Mouse (Mus musculus) kidney, embryonic 16.5 days (tissue): ENCODE measurements around the gene Lrrc26. TPM values are rescaled to one million over a fixed set of nuclear protein-coding genes. Genes with fewer than 3 reads are reported as not detected.
A peak's percentile ranks its signal among the peaks of the same experiment; 100 is the strongest.

ENCODE experiments used
- ATAC-seq: fragments of 200-750 bp; cut with Nextera tagmentation; 2 replicates; pipeline ENCODE4 v1.8.0; 2017; ENCODE audit warnings: moderate TSS enrichment; ENCODE audit not compliant: low FRiP score, low TSS enrichment
- H3K27ac ChIP-seq: fragments of 300-500 bp; sonication (generic); 2 replicates; pipeline ENCODE4 v1.5.1; 2014; ENCODE audit warnings: low read length
- H3K27me3 ChIP-seq: fragments of 300-500 bp; sonication (generic); 2 replicates; pipeline ENCODE4 v1.6.1; 2014; ENCODE audit warnings: low read length, control low read depth, mixed read lengths; ENCODE audit not compliant: insufficient read depth
- H3K36me3 ChIP-seq: fragments of 300-500 bp; sonication (generic); 2 replicates; pipeline ENCODE4 v1.6.1; 2014; ENCODE audit warnings: low read length, control low read depth, mixed read lengths; ENCODE audit not compliant: insufficient read depth
- H3K4me1 ChIP-seq: fragments of 300-500 bp; sonication (generic); 2 replicates; pipeline ENCODE4 v1.6.1; 2014; ENCODE audit warnings: low read length, control low read depth, mixed read lengths; ENCODE audit not compliant: insufficient read depth
- H3K4me2 ChIP-seq: fragments of 300-500 bp; sonication (generic); replicated peaks from 2 replicates; pipeline ENCODE4 v1.6.1; 2014; ENCODE audit warnings: low read depth, low read length
- H3K4me3 ChIP-seq: fragments of 300-500 bp; sonication (generic); 2 replicates; pipeline ENCODE4 v1.5.1; 2014; ENCODE audit warnings: mild to moderate bottlenecking, low read length
- H3K9ac ChIP-seq: fragments of 300-500 bp; sonication (generic); replicated peaks from 2 replicates; pipeline ENCODE4 v1.6.1; 2014; ENCODE audit warnings: low read length
- H3K9me3 ChIP-seq: fragments of 300-500 bp; sonication (generic); 2 replicates; pipeline ENCODE4 v1.6.1; 2016; ENCODE audit warnings: low read length, control low read depth
- WGBS: fragments of 180-500 bp; shearing (Covaris S2); extraction: QIAGEN DNeasy Blood & Tissue Kit; methylation state at CpG from one replicate; pipeline ENCODE4 v1.1.7; 2014; 5-methylcytosine and 5-hydroxymethylcytosine counted together
- polyA plus RNA-seq: library from polyadenylated mRNA; unstranded; fragments of >200 nt; fragmentation: Nextera tagmentation; extraction: Ambion mirVana; gene quantifications from 2 replicates; pipeline ENCODE4 v1.2.1, GENCODE M21; 2015

Lrrc26 gene
- polyA plus RNA-seq, 1 experiment from 2014 or later = not detected

DNA sequence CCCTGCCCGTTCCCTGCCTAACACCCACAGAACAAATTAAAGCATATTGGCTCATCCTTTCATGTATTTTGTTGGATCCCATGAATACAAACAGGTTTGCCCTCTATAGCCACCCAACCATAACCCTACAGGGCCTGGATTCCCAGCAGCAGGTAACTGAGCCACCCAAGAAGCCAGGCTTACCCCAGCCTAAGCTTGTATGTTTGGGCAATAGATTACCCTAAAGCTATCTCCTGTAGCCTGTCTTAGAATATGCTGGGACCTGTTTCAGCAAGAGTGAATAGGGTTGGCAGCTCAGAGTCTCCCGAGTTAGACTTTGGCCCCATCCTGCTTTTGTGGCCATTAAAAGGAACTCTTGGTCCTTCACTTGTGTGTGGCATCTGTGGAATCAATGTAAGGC lies 4.2 kb upstream of the Lrrc26 start:
- Histone ChIP-seq H3K9ac (no peak overlapping the region), H3K4me1 (peaks cover 5% of the 10 kb centered on the region; the same call in 1 of the 2 replicates), H3K36me3 (peaks cover 46% of the 10 kb centered on the region), H3K27me3 (peaks cover 27% of the 10 kb centered on the region), H3K9me3 (no peaks in the 10 kb centered on the region), H3K4me3 (no peak overlapping the region), H3K4me2 (no peak overlapping the region), H3K27ac (no peak overlapping the region)
- WGBS = 91% methylated on average over 2 of the region's 2 CpGs
- ATAC-seq = no peak

- peak overlapping the region; percentile 35; the same call in 1 of the 2 replicates for H3K27ac ChIP-seq
- peaks cover 40% of the 10 kb centered on the region for H3K36me3 ChIP-seq
- H3K4me3 ChIP-seq = no peak overlapping the region
- peaks cover 35% of the 10 kb centered on the region for H3K27me3 ChIP-seq
- H3K4me1 ChIP-seq = peaks cover 12% of the 10 kb centered on the region; the same call in 1 of the 2 replicates
- H3K9ac ChIP-seq = no peak overlapping the region
- 74% methylated on average over 1 of the region's 1 CpGs for WGBS
- no peaks in the 10 kb centered on the region for H3K9me3 ChIP-seq
- no peak for ATAC-seq
- no peak overlapping the region for H3K4me2 ChIP-seq
Observed at GRCm38 (mm10) chr2:25286314-25286713, 3.4 kb upstream of the Lrrc26 start.

DNA sequence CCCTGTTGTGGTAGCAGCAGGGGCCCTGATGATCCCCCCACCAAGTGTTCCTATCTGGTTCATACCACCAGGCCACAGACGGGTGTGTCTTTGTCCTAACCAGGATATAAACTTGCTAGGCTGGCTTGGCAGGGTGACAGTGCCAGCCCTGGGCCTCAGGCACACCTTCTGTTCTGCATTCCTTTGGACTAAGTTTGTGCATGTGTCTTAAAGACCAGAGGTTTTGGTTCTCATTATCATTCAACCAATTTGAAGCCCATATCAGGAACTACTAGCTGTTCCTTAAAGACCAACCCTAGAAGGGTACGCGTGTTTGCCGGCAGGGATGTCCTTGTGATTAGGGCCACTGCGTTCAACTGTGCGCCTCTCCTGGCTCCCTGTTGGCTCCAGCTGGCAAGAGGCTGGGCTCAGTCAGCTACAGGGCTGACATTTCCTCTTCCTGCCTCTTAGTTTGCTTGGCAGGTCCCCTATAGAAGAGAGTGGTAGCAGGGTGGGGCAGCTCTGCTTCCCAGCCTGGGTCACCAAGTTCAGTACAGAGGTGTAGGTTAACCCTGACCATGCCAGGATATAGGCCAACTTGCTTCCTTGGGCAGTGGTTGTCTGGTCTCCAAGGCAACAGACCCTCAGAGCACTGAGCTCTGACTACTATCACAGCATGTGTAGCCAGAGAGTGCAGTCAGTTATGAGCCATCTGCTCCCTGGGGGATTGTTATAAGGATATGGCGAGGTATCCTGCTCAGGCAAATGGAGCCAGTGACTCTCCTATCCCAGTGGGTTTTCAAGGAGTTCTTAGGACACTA lies 2.7 kb upstream of the Lrrc26 start:
- H3K36me3 ChIP-seq = peaks cover 36% of the 10 kb centered on the region
- H3K27me3 ChIP-seq = peaks cover 42% of the 10 kb centered on the region
- no peak overlapping the region for H3K9ac ChIP-seq
- no peaks in the 10 kb centered on the region for H3K9me3 ChIP-seq
- ATAC-seq = peak; percentile 24; the same call in 1 of the 2 replicates
- H3K4me3 ChIP-seq = no peak overlapping the region
- H3K27ac ChIP-seq = peak overlapping the region; percentile 63; the same call in 1 of the 2 replicates
- WGBS = 45% methylated on average over 7 of the region's 7 CpGs
- H3K4me1 ChIP-seq = peaks cover 17% of the 10 kb centered on the region
- H3K4me2 ChIP-seq = no peak overlapping the region

DNA sequence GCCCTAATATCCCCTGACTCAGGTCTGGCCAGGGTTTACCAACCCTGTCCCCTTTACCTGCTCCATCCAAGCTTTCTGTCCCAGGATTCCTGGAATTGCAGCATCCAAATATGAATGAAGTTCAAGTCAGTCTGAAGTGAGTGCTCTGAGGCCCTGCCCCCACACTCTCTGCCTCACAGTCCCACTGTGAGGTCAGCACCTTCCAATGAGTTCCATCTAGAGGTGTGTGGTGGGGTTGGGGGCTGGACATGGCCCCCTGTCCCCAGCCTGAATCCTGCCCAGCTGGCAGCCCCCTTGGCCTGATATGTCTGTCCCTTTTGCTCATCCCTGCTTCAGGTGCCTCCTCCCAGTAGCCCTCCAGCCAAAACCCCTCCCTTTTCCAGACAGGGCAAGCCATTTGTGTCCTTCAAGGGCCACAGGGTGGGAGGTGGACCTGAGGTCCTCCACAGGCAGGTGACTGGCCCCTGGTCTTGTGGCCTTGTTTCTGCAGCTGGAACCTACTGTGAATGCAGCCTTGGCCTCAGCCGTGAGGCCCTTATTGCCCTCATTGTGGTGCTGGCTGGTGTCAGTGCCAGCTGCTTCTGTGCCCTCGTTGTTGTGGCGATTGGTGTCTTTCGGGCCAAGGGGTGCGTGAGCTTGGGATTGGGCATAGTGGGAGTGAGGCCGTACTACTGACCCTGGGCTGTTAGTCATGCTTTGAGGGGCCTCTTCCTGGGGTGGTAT lies 1.6 kb upstream of the Lrrc26 start, which contains the start of gene Tmem210:
Gene Tmem210, plus strand, starts transcription at position 219 of the 723 bp plus-strand sequence.
- Histone ChIP-seq H3K9ac (no peak within 1 kb of the TSS), H3K9me3 (no peaks in the 10 kb centered on the region), H3K4me3 (no peak within 1 kb of the TSS), H3K4me1 (peaks cover 24% of the 10 kb centered on the region), H3K27me3 (peaks cover 53% of the 10 kb centered on the region), H3K4me2 (no peak within 1 kb of the TSS), H3K36me3 (peaks cover 25% of the 10 kb centered on the region), H3K27ac (peak within 1 kb of the TSS; percentile 63; the same call in 1 of the 2 replicates)
- WGBS = 84% methylated on average over 6 of the region's 6 CpGs
- ATAC-seq = no peak

GRCm38 (mm10) chr2:25288734-25289345 lies 875 bp upstream of the Lrrc26 start:
- Histone ChIP-seq H3K36me3 (peaks cover 21% of the 10 kb centered on the region), H3K4me2 (no peak overlapping the region), H3K4me3 (no peak overlapping the region), H3K27me3 (peaks cover 55% of the 10 kb centered on the region), H3K27ac (no peak overlapping the region), H3K9ac (no peak overlapping the region), H3K9me3 (no peaks in the 10 kb centered on the region), H3K4me1 (peaks cover 24% of the 10 kb centered on the region)
- 84% methylated on average over 7 of the region's 7 CpGs for WGBS
- no peak for ATAC-seq

GRCm38 (mm10) chr2:25290101-25290815 lies 543 bp downstream of the Lrrc26 start:
- Histone ChIP-seq H3K9me3 (no peaks in the 10 kb centered on the region), H3K9ac (no peak overlapping the region), H3K36me3 (peaks cover 7% of the 10 kb centered on the region), H3K4me1 (peaks cover 24% of the 10 kb centered on the region), H3K27ac (no peak overlapping the region), H3K4me2 (peak overlapping the region; percentile 37), H3K27me3 (peaks cover 60% of the 10 kb centered on the region), H3K4me3 (peak overlapping the region; percentile 16)
- ATAC-seq = no peak
- WGBS = 1% methylated on average over 54 of the region's 54 CpGs

DNA sequence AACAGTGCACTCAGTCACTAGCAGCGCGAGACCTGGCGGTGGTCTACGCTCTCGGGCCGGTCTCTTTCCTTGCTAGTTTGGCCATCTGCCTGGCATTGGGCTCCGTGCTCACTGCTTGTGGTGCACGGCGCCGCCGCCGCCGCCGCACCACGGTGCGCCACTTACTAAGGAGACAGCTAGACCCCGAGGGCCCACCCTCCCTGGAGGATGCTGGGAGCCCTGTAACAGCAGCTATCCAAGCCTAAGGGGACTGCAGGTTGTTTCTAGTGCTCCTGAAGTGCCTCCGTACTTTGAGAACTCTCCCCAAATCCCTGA lies 1.1 kb downstream of the Lrrc26 start:
- Histone ChIP-seq H3K4me3 (peak overlapping the region; percentile 16), H3K27me3 (peaks cover 62% of the 10 kb centered on the region), H3K4me1 (peaks cover 24% of the 10 kb centered on the region), H3K9ac (no peak overlapping the region), H3K36me3 (peaks cover 2% of the 10 kb centered on the region; the same call in 1 of the 2 replicates), H3K4me2 (peak overlapping the region; percentile 37), H3K9me3 (no peaks in the 10 kb centered on the region), H3K27ac (no peak overlapping the region)
- no peak for ATAC-seq
- WGBS = under 1% methylated on average over 18 of the region's 18 CpGs

DNA sequence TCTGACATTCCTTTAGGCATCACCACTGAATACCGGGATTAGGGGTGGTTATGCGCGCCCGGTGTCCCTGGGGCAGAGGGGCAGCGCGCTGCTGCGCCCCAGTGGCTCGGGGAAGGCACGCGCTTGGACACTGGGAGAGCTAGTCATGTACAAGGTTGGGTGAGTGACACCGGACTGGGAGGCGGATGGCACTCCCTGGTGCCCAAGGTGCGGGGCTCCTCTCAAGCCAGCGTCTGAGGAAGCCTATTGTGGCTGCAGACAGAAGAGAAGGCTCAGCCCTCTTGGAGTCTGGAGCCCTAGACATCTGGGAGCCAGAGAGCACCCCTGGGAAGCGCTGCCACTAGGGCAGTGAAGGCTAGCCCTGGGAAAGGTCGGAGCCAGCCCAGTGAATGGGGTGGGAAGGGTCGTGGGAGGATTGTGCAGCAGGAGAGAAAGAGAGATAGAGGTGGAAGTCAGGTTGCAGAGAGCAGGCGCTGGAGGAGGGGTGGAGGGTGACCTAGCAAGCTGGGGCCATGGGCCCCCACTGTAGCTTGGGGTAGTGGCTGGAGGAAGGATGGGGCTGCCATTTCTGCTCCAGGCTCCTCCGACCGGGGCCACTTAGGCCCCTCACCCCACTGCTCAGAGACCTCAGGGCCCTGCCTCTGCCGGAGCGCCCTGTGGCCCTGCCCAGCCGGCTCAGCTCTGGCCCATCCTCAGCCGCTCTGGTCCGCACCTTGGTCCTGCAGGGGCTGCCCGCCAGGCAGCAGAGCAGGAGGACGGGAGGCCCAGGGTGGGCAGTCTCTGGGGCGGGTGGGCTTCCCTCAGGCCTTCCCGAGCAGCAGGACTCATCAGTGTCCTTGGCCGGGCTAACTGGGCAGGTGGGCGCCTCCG lies 1.7 kb downstream of the Lrrc26 start:
- peaks cover 62% of the 10 kb centered on the region for H3K27me3 ChIP-seq
- 6% methylated on average over 30 of the region's 32 CpGs for WGBS
- no peaks in the 10 kb centered on the region for H3K9me3 ChIP-seq
- H3K4me1 ChIP-seq = peaks cover 24% of the 10 kb centered on the region
- H3K9ac ChIP-seq = no peak overlapping the region
- no peaks in the 10 kb centered on the region for H3K36me3 ChIP-seq
- H3K4me2 ChIP-seq = peak overlapping the region; percentile 57
- H3K4me3 ChIP-seq = peak overlapping the region; percentile 38
- no peak for ATAC-seq
- no peak overlapping the region for H3K27ac ChIP-seq
